Mouse (Mus musculus) kidney, embryonic 14.5 days (tissue): ENCODE measurements around the gene Dync1li1. TPM values are rescaled to one million over a fixed set of nuclear protein-coding genes. Genes with fewer than 3 reads are reported as not detected.

Experiments
- ATAC-seq: fragments of 200-750 bp; cut with Nextera tagmentation; 2 replicates; pipeline ENCODE4 v1.8.0; 2017; ENCODE audit warnings: moderate number of reproducible peaks, mild to moderate bottlenecking, moderate TSS enrichment, moderate library complexity; ENCODE audit not compliant: low FRiP score, low TSS enrichment
- H3K27ac ChIP-seq: fragments of 300-500 bp; sonication (generic); 2 replicates; pipeline ENCODE4 v1.5.1; 2014; ENCODE audit warnings: low read depth, mild to moderate bottlenecking, low read length, moderate library complexity, mixed read lengths
- H3K27me3 ChIP-seq: fragments of 300-500 bp; sonication (generic); 2 replicates; pipeline ENCODE4 v1.6.1; 2014; ENCODE audit warnings: mild to moderate bottlenecking, low read length; ENCODE audit not compliant: control insufficient read depth, insufficient read depth
- H3K36me3 ChIP-seq: fragments of 300-500 bp; sonication (generic); 2 replicates; pipeline ENCODE4 v1.6.1; 2014; ENCODE audit warnings: low read length, mixed read lengths; ENCODE audit not compliant: control insufficient read depth, insufficient read depth
- H3K4me1 ChIP-seq: fragments of 300-500 bp; sonication (generic); 2 replicates; pipeline ENCODE4 v1.6.1; 2014; ENCODE audit warnings: low read length, mixed read lengths; ENCODE audit not compliant: control insufficient read depth, insufficient read depth
- H3K4me2 ChIP-seq: fragments of 300-500 bp; sonication (generic); replicated peaks from 2 replicates; pipeline ENCODE4 v1.6.1; 2014; ENCODE audit warnings: low read depth, mild to moderate bottlenecking, low read length
- H3K4me3 ChIP-seq: fragments of 300-500 bp; sonication (generic); 2 replicates; pipeline ENCODE4 v1.5.1; 2014; ENCODE audit warnings: mild to moderate bottlenecking, low read length
- H3K9ac ChIP-seq: fragments of 300-500 bp; sonication (generic); 2 replicates; pipeline ENCODE4 v1.6.1; 2014; ENCODE audit warnings: low read depth, mild to moderate bottlenecking, low read length, moderate library complexity
- H3K9me3 ChIP-seq: fragments of 300-500 bp; sonication (generic); 2 replicates; pipeline ENCODE4 v1.6.1; 2016; ENCODE audit warnings: low read length; ENCODE audit not compliant: control insufficient read depth
- WGBS: fragments of 180-500 bp; shearing (Covaris S2); extraction: QIAGEN DNeasy Blood & Tissue Kit; methylation state at CpG from one replicate; pipeline ENCODE4 v1.1.7; 2014; 5-methylcytosine and 5-hydroxymethylcytosine counted together
- polyA plus RNA-seq: library from polyadenylated mRNA; unstranded; fragments of >200 nt; fragmentation: Nextera tagmentation; extraction: Ambion mirVana; gene quantifications from 2 replicates; pipeline ENCODE4 v1.2.1, GENCODE M21; 2014

The Dync1li1 gene
- polyA plus RNA-seq, 1 experiment from 2014 or later = 55.9 TPM

GRCm38 (mm10) chr9:114650938-114651634 lies 37.5 kb upstream of the Dync1li1 start:
- WGBS = 47% methylated on average over 21 of the region's 21 CpGs
- no peaks in the 10 kb centered on the region for H3K4me1 ChIP-seq
- no peak overlapping the region for H3K27ac ChIP-seq
- H3K9me3 ChIP-seq = no peaks in the 10 kb centered on the region
- H3K36me3 ChIP-seq = no peaks in the 10 kb centered on the region
- ATAC-seq = no peak
- 0 out of 2 replicates have a peak, but pooled peaks cover 3% of the 10 kb centered on the region for H3K27me3 ChIP-seq
- H3K4me2 ChIP-seq = 0 out of 2 replicates have a peak overlapping the region, but pooled peaks have one; percentile 21
- no peak overlapping the region for H3K4me3 ChIP-seq
- H3K9ac ChIP-seq = no peak overlapping the region

GRCm38 (mm10) chr9:114655356-114655755 lies 33.2 kb upstream of the Dync1li1 start:
- ATAC-seq = no peak
- no peaks in the 10 kb centered on the region for H3K36me3 ChIP-seq
- H3K9me3 ChIP-seq = no peaks in the 10 kb centered on the region
- 0 out of 2 replicates have a peak, but pooled peaks cover 3% of the 10 kb centered on the region for H3K27me3 ChIP-seq
- H3K9ac ChIP-seq = no peak overlapping the region
- WGBS = 91% methylated on average over 4 of the region's 4 CpGs
- H3K27ac ChIP-seq = no peak overlapping the region
- H3K4me3 ChIP-seq = no peak overlapping the region
- H3K4me2 ChIP-seq = no peak overlapping the region
- no peaks in the 10 kb centered on the region for H3K4me1 ChIP-seq

- Histone ChIP-seq H3K27ac (no peak overlapping the region), H3K4me3 (no peak overlapping the region), H3K4me1 (no peaks in the 10 kb centered on the region), H3K9me3 (no peaks in the 10 kb centered on the region), H3K4me2 (no peak overlapping the region), H3K36me3 (no peaks in the 10 kb centered on the region), H3K27me3 (0 out of 2 replicates have a peak, but pooled peaks cover 3% of the 10 kb centered on the region), H3K9ac (no peak overlapping the region)
- ATAC-seq = no peak
- 70% methylated on average over 3 of the region's 3 CpGs for WGBS
Observed at GRCm38 (mm10) chr9:114656701-114657100, 31.9 kb upstream of the Dync1li1 start.

GRCm38 (mm10) chr9:114660506-114660905 lies 28.1 kb upstream of the Dync1li1 start:
- ATAC-seq = no peak
- H3K36me3 ChIP-seq = no peaks in the 10 kb centered on the region
- WGBS = 92% methylated on average over 6 of the region's 6 CpGs
- no peak overlapping the region for H3K4me3 ChIP-seq
- H3K9me3 ChIP-seq = no peaks in the 10 kb centered on the region
- no peak overlapping the region for H3K27ac ChIP-seq
- H3K4me2 ChIP-seq = no peak overlapping the region
- no peak overlapping the region for H3K9ac ChIP-seq
- H3K27me3 ChIP-seq = no peaks in the 10 kb centered on the region
- no peaks in the 10 kb centered on the region for H3K4me1 ChIP-seq

GRCm38 (mm10) chr9:114660983-114661382 lies 27.6 kb upstream of the Dync1li1 start:
- H3K27me3 ChIP-seq = no peaks in the 10 kb centered on the region
- H3K9ac ChIP-seq = no peak overlapping the region
- 50% methylated on average over 6 of the region's 6 CpGs for WGBS
- no peaks in the 10 kb centered on the region for H3K4me1 ChIP-seq
- H3K27ac ChIP-seq = no peak overlapping the region
- no peaks in the 10 kb centered on the region for H3K9me3 ChIP-seq
- no peak overlapping the region for H3K4me2 ChIP-seq
- no peak overlapping the region for H3K4me3 ChIP-seq
- ATAC-seq = no peak
- no peaks in the 10 kb centered on the region for H3K36me3 ChIP-seq

GRCm38 (mm10) chr9:114661991-114662390 lies 26.6 kb upstream of the Dync1li1 start:
- Histone ChIP-seq H3K4me3 (no peak overlapping the region), H3K9me3 (no peaks in the 10 kb centered on the region), H3K27me3 (no peaks in the 10 kb centered on the region), H3K27ac (no peak overlapping the region), H3K4me2 (no peak overlapping the region), H3K4me1 (no peaks in the 10 kb centered on the region), H3K9ac (no peak overlapping the region), H3K36me3 (no peaks in the 10 kb centered on the region)
- 52% methylated on average over 7 of the region's 7 CpGs for WGBS
- ATAC-seq = no peak

GRCm38 (mm10) chr9:114663782-114664181 lies 24.8 kb upstream of the Dync1li1 start:
- no peaks in the 10 kb centered on the region for H3K36me3 ChIP-seq
- no peak overlapping the region for H3K4me2 ChIP-seq
- H3K27ac ChIP-seq = no peak overlapping the region
- no peaks in the 10 kb centered on the region for H3K9me3 ChIP-seq
- H3K9ac ChIP-seq = no peak overlapping the region
- H3K4me1 ChIP-seq = no peaks in the 10 kb centered on the region
- WGBS = 84% methylated on average over 11 of the region's 11 CpGs
- no peak overlapping the region for H3K4me3 ChIP-seq
- no peak for ATAC-seq
- H3K27me3 ChIP-seq = no peaks in the 10 kb centered on the region

- no peaks in the 10 kb centered on the region for H3K4me1 ChIP-seq
- no peak overlapping the region for H3K27ac ChIP-seq
- no peaks in the 10 kb centered on the region for H3K27me3 ChIP-seq
- H3K4me3 ChIP-seq = no peak overlapping the region
- ATAC-seq = no peak
- no peaks in the 10 kb centered on the region for H3K36me3 ChIP-seq
- 82% methylated on average over 10 of the region's 10 CpGs for WGBS
- no peak overlapping the region for H3K9ac ChIP-seq
- H3K4me2 ChIP-seq = no peak overlapping the region
- no peaks in the 10 kb centered on the region for H3K9me3 ChIP-seq
Observed at GRCm38 (mm10) chr9:114666858-114667257, 21.7 kb upstream of the Dync1li1 start.

GRCm38 (mm10) chr9:114668047-114668446 lies 20.5 kb upstream of the Dync1li1 start:
- WGBS = 82% methylated on average over 4 of the region's 4 CpGs
- H3K4me3 ChIP-seq = no peak overlapping the region
- H3K9ac ChIP-seq = no peak overlapping the region

More at GRCm38 (mm10) chr9:114668047-114668446, 20.5 kb upstream of the Dync1li1 start:
- Histone ChIP-seq H3K4me2 (no peak overlapping the region), H3K9me3 (no peaks in the 10 kb centered on the region), H3K27ac (no peak overlapping the region), H3K27me3 (no peaks in the 10 kb centered on the region), H3K36me3 (no peaks in the 10 kb centered on the region), H3K4me1 (0 out of 2 replicates have a peak, but pooled peaks cover 5% of the 10 kb centered on the region)
- ATAC-seq = no peak
